17 mouse cellular contexts compared by ENCODE assay signal in genomic region chr14:73307490-73307889, GRCm38 (mm10).
"Had no signal": no experiment of that assay in that cellular context is flagged by ENCODE, and none has a peak within 500 bp of the region (broad histone marks: within the 10 kb centered on the region; RNA-seq: fewer than 3 reads in every experiment).

No protein-coding gene starts in this region.

- H3K27me3 ChIP-seq: midbrain, embryonic 13.5 days; midbrain, embryonic 15.5 days had no signal

- H3K9ac ChIP-seq: liver, embryonic 14.5 days; lung, embryonic 14.5 days; midbrain, embryonic 13.5 days; midbrain, embryonic 15.5 days had no signal

- ATAC-seq: midbrain, embryonic 13.5 days; midbrain, embryonic 15.5 days had no signal

- H3K4me3 ChIP-seq: midbrain, embryonic 10.5 days; midbrain, embryonic 13.5 days; midbrain, embryonic 15.5 days; myocyte had no signal

- DNase-seq: lung, adult 18-20 months; lung, embryonic 14.5 days; lung, postnatal 10 days; lung, postnatal 4 days; retina, postnatal 1 day; right cerebral cortex, adult 18-20 months; right cerebral cortex, postnatal 25 days; right cerebral cortex, postnatal 4 days; spleen, adult 18-20 months; thymus, adult 18-20 months; thymus, postnatal 14 days; thymus, postnatal 36 days had no signal

- H3K4me2 ChIP-seq: lung, embryonic 14.5 days; midbrain, embryonic 13.5 days; midbrain, embryonic 15.5 days had no signal

- H3K4me1 ChIP-seq: midbrain, embryonic 10.5 days; midbrain, embryonic 15.5 days had no signal

- H3K9me3 ChIP-seq: midbrain, embryonic 10.5 days; midbrain, embryonic 13.5 days; midbrain, embryonic 15.5 days had no signal

- H3K36me3 ChIP-seq: midbrain, embryonic 10.5 days; midbrain, embryonic 15.5 days had no signal

- H3K27ac ChIP-seq: liver, embryonic 14.5 days; midbrain, embryonic 10.5 days; midbrain, embryonic 13.5 days; midbrain, embryonic 15.5 days had no signal
